In genomic region chr15:61006608-61007007, GRCm38 (mm10) we compare ENCODE assay signal across 10 mouse cellular contexts.
A peak's percentile ranks its signal among the peaks of the same experiment; 100 is the strongest.
DNase-seq lines count a peak whose midpoint lies in the region; TF ChIP-seq lines count a peak whose summit lies in the region.
"Had no signal": no experiment of that assay in that cellular context is flagged by ENCODE, and none has a peak within 500 bp of the region (broad histone marks: within the 10 kb centered on the region; RNA-seq: fewer than 3 reads in every experiment).

No protein-coding gene starts in this region.

- intact Hi-C loops in left cerebral cortex, postnatal 36 days (cut with DNase I), result no loop called here

- WGBS in lung, adult 2 months, result 33% methylated on average over 4 of the region's 4 CpGs

- no peak for TF ChIP-seq POLR2A in lung, adult 2 months (IDR thresholded peaks at IDR 0.05; ENCODE audit: borderline replicate concordance, extremely low read depth, low read depth, low read length)

- TF ChIP-seq CTCF in lung, adult 2 months (IDR thresholded peaks at IDR 0.05; ENCODE audit: insufficient read depth, low read length), result no peak

- peaks cover 2% of the 10 kb centered on the region for H3K4me1 ChIP-seq in lung, adult 2 months (ENCODE audit: control insufficient read depth, insufficient read depth, low read length)
- H3K4me1 ChIP-seq: limb, embryonic 15.5 days had no signal

- peak; percentile 11 for DNase-seq in adrenal gland, postnatal 14 days
- DNase-seq in adrenal gland, postnatal 25 days, result no peak
- DNase-seq in lung, adult 18-20 months, result peak; percentile 28 to 54
- DNase-seq in lung, adult 2 months, result no peak
- DNase-seq in kidney, postnatal 4 days, result peak; percentile 3 to 19
- DNase-seq in right cerebral cortex, postnatal 10 days (ENCODE audit: low spot score in 2 of 2), result no peak
- no peak for DNase-seq in Muller cell, postnatal 12 days (ENCODE audit: inconsistent ontology term)
- no peak for DNase-seq in left cerebral cortex, postnatal 36 days (ENCODE audit: low spot score in 2 of 2)
- DNase-seq: forebrain, postnatal 0 days had no signal

- H3K4me3 ChIP-seq in lung, adult 2 months (replicated peaks; ENCODE audit: extremely low read depth, low read depth, low read length), result no peak overlapping the region
- H3K4me3 ChIP-seq: limb, embryonic 15.5 days had no signal

Comparison
In these comparisons a context has a peak if more than half of its experiments do, and no peak if none do; other contexts are left out.
1. DNase-seq: peak in adrenal gland, postnatal 14 days (single experiment), lung, adult 18-20 months (2 of 2) and kidney, postnatal 4 days (2 of 2); none in adrenal gland, postnatal 25 days (single experiment), lung, adult 2 months (single experiment), right cerebral cortex, postnatal 10 days (0 of 2), Muller cell, postnatal 12 days (single experiment) and left cerebral cortex, postnatal 36 days (0 of 2).